Mouse (Mus musculus) frontal cortex, postnatal 25 days (tissue): ENCODE measurements around the gene Mylpf.

ENCODE experiments used
- DNase-seq, 2 experiments: peaks; one replicate each; pipeline ENCODE4 v3.0.0; 2022; ENCODE audit warnings: low spot score in 2 of 2

The Mylpf gene

DNA sequence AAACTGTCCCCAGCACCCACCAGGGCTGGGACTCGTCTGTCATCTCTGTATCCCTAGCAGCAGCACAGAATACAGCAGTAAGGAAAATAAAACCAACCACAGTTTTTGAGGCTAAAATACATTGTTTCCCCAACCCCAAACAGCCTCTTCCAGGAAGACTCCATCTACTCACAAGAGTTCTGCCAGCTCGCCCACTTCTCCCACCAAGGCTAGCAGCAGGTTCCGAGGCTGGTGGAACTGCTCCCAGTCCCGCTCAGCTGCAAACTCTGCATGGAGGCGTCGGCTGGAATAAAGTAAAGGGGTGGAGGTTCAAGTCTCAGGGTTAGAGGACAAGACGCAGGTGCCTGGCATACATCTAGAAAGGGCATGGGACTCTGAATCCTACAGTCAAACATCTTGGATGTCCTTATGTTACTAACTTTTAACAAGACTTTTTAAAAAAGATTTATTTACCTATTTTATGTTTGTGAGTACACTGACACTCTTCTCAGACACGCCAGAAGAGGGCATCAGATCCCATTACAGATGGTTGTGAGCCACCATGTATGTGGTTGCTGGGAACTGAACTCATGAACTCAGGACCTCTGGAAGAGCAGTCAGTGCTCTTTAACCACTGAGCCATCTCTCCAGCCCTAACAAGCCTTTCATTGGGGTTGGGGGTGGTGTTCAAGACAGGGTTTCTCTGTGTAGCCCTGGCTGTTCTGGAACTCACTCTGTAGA lies 50.7 kb downstream of the Mylpf start:
- no peak for DNase-seq

GRCm38 (mm10) chr7:127260309-127261111 lies 51.8 kb downstream of the Mylpf start, which contains the start of gene Dctpp1:
Dctpp1 (minus strand) TSS chr7:127260709.
- DNase-seq, result peak; percentile 95

GRCm38 (mm10) chr7:127262218-127262961 lies 53.7 kb downstream of the Mylpf start:
- DNase-seq, result no peak

- no peak for DNase-seq
Observed at GRCm38 (mm10) chr7:127263526-127263925, 54.8 kb downstream of the Mylpf start.
